Mouse (Mus musculus) E14TG2a.4 (cell line): ENCODE data around the gene Grin3b.
A peak's percentile ranks its signal among the peaks of the same experiment; 100 is the strongest.

Experiments used
- CTCF ChIP-seq: conservative IDR thresholded peaks from 2 replicates; pipeline ENCODE4 v1.5.1; 2014; ENCODE audit warnings: low read length
- NANOG ChIP-seq: IDR thresholded peaks from 2 replicates; pipeline ENCODE4 v1.6.1; 2014; ENCODE audit warnings: borderline replicate concordance, low read length, mixed read lengths
- POU5F1 ChIP-seq: IDR thresholded peaks from 2 replicates; pipeline ENCODE4 v1.6.1; 2014; ENCODE audit warnings: low read length, borderline replicate concordance

- TF ChIP-seq CTCF (peak; percentile 7; the same call in 1 of the 2 replicates), NANOG (no peak), POU5F1 (no peak)
These were observed 50.2 kb downstream of the Grin3b start for GRCm38 (mm10) chr10:80020603-80021319.
